Mouse (Mus musculus): Measurements from ENCODE around the gene Ncdn. TPM values are rescaled to one million over a fixed set of nuclear protein-coding genes. Genes with fewer than 3 reads are reported as not detected.

The Ncdn gene
- total RNA-seq, 2 experiments from 2014 or later: 920 to 932 TPM

DNA sequence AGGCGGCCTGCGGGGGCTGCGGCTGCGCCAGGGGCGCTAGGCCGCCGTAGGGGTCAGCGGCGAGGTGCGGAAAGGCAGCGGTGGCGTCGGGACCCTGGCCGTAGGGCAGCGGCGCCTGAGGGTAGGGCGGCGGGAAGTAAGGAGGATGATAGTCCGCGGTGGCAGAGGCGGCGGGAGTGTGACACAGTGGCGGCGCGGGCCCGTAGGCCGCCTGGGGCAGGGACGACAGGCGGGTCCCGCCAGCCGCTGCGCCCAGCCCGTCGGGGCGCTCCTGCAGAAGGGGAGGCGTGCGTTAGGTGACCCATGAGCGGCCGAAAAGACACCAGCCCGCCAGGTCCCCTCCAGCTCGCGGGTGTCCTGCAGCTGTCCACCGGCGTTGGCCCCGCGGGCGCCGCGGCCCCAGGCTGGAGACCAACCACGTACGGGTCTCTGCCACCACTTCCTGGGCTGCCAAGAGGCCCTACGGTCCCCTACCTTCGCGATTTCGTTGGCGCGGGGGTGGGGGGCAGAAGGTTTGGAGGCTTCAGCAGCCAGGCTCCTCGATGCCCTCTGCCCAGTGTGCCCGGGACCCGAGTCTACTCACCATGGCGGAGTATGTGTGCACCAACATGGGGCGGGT is 17.7 kb downstream of the Ncdn start:
- intact Hi-C loops (cut with DNase I): no loop called here
- DNase-seq (ENCODE audit: low spot score in 2 of 2): no peak

DNA sequence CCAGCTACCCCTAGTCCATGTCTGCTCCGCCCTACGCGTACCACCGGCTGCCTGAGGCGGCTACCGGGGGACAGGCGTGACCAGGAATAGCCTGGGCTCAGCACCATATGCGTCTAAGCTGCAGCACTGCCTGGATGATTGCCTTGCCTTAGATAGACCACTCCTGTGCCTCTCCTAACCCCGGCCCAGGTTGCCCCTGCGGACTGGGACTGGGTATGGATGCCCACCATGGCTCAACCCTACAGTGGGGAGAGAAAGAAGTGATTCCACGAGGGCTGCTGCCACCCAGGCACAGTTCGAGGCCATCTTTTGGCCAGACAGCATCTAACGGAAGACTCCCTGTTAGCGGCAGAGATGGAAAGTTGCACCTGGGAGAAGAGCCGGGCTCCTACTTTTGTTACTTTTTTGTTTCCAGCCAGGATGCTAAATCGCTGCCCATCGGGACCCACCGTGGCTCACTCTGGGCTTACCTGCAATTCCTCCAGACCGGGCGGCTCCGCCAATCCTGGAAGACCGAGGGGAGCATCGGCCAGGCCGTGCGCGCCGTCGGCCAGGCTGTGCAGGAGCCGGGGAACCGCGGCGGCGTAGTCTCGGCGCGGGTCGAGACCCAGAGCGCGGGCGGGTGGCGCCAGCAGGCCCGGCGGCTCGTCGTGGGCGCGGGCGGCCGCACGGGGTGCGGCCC is 18.4 kb downstream of the Ncdn start:
- no peak for DNase-seq (ENCODE audit: low spot score in 2 of 2)
- intact Hi-C loops (cut with DNase I): no loop called here

GRCm38 (mm10) chr4:126734001-126734603 is 19.1 kb downstream of the Ncdn start:
- DNase-seq (ENCODE audit: low spot score in 2 of 2): no peak
- intact Hi-C loops (cut with DNase I): no loop called here

DNA sequence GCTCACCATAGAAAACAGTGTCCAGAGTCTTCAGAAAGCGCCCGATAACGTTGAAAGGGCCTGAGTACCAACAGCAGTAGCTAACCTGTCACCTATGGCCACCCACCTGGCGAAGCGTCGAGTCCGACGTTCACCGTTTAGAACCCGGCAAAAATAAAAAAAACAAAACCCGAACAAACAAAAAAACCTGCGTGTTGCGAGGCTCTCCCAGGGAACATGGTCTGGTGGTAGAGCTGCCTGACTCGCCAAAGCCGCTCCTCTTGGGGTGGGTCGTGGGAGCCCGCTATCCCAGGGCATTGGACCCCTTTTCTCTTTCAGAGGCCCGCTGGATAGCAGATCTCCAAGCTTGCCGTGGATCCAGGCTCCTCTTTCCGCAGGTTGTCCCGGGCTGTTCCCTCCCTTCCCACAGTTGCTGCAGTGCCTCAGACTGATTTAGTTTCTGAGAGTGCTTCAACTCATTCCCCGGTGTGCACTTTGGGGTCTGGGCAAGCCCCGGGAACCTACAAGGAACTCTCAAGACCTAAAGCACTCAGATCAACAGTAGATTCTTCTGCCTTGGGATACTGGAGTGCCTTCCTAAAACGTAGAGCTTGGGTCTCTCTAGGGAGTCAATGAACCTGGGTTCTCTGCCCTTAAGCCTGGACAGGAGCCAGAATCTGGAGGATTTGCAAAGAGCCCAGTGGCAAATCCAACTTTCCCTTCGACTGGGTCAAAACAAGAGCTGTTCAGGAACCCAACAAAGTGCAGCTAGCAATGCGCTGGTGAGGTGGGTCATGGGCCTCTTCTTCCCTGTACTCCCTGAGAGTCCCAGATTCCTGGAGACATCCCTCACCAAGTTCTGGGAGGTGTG is 20.5 kb downstream of the Ncdn start:
- intact Hi-C loops (cut with DNase I): no loop called here
- no peak for DNase-seq (ENCODE audit: low spot score in 2 of 2)

- DNase-seq (ENCODE audit: low spot score in 2 of 2): no peak
- intact Hi-C loops (cut with DNase I): no loop called here
Measured at GRCm38 (mm10) chr4:126732111-126732510, 21.1 kb downstream of the Ncdn start.

GRCm38 (mm10) chr4:126707439-126707826 is 45.8 kb downstream of the Ncdn start:
- intact Hi-C loops (cut with DNase I): no loop called here

DNA sequence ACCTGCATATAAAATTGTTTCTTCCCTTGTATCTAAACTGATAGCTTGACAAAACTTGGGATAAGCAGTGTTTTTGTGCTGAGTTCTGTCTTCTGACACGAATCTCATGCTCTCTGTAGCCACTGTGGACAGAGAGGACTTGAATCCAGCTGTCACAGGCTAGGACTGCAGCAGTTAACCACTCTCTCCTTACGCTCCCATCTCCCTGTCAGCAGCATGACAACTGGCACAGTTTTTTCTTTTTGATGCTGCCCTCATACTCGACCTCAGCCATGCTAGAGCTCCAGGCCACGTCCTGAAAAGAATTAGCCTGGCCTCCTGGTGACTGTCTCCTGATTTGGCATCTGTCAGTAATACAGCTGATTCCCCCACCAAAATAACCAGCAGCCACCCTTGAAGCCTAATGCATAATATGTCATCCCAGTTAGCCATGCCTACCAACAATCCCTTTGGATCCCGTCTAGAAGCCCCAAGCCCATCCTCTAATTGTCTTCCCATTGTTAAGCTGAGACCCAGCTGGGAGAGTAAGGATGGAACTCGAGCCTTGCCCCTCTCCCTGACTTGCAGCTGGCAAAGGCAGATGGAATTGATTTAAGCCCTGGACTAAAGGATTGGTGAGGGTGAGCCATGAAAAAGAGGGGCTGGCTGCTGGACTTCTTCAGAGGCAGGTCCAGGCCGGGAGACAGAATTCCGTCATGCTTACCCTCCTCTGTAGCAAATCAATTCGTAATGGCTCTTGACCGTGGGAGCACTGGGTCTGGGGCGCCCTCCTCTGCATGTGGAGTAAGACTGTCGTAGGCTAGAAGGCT is 46.4 kb downstream of the Ncdn start:
- no peak for DNase-seq (ENCODE audit: low spot score in 2 of 2)
- intact Hi-C loops (cut with DNase I): no loop called here

More at GRCm38 (mm10) chr4:126707439-126707826, 45.8 kb downstream of the Ncdn start:
- no peak for DNase-seq (ENCODE audit: low spot score in 2 of 2)

DNA sequence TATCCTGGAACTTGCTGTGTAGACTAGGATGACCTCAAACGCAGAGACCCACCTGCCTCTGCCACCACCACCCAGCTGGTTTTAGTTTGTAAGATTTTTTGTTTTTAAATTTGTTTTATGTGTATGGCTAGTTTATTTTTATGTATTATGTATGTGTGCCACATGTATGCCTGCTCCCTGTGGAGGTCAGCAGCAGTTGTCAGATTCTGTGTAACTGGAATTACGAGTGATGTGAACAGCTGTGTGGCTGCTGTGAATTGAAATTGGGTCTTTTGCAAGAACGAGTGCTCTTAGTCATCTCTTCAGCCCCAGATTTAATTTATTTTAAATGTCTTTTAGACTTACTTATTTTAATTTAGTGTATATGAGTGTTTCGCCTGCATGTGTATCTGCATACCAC is 56.3 kb downstream of the Ncdn start:
- DNase-seq (ENCODE audit: low spot score in 2 of 2): no peak
- intact Hi-C loops (cut with DNase I): no loop called here

Other genes with a start within 250 kb of the Ncdn start
- 1 to 10 TPM; 5.9 to 8.4 TPM for gene Ago4, start 220.0 kb downstream of the Ncdn start, total RNA-seq (2021)
- 1 to 10 TPM; 1.2 to 1.6 TPM for gene Clspn, start 196.5 kb downstream of the Ncdn start, total RNA-seq (2021)
- 10 to 100 TPM; 74.8 to 76.0 TPM for gene 5730409E04Rik, start 143.6 kb downstream of the Ncdn start, total RNA-seq (2021)
- 10 to 100 TPM; 92.5 to 93.7 TPM for gene Psmb2, start 75.8 kb downstream of the Ncdn start, total RNA-seq (2021)
- not detected for gene Tfap2e, start 17.2 kb downstream of the Ncdn start, total RNA-seq (2021)
- gene AU040320, start 106 bp upstream of the Ncdn start, total RNA-seq (2021): 10 to 100 TPM; 51.5 to 65.0 TPM
- 10 to 100 TPM; 41.8 to 51.8 TPM for gene Zmym4, start 214.7 kb upstream of the Ncdn start, total RNA-seq (2021)